Mouse (Mus musculus) granulocyte monocyte progenitor cell, adult 5-6 weeks (primary cell): ENCODE measurements at regions not wholly inside any gene's neighbourhood (a gene's known extent, or its start where the extent isn't known, plus 50 kb on each side); places are given as distances from the start of the nearest gene placed in this dataset.

ENCODE experiments used
- ATAC-seq: replicated peaks from 2 replicates; pipeline ENCODE4 v1.8.0; 2016; ENCODE audit warnings: mild to moderate bottlenecking, moderate TSS enrichment, inconsistent platforms; ENCODE audit not compliant: poor library complexity, severe bottlenecking

GRCm38 (mm10) chr8:26829313-26829712 is 147.8 kb upstream of the Zfp703 start:
- ATAC-seq: no peak

GRCm38 (mm10) chr8:26831148-26831547 is 146.0 kb upstream of the Zfp703 start:
- peak; percentile 46 for ATAC-seq

- no peak for ATAC-seq
Measured at GRCm38 (mm10) chr8:26831790-26832189, 145.3 kb upstream of the Zfp703 start.

GRCm38 (mm10) chr8:26832546-26832945 is 144.6 kb upstream of the Zfp703 start:
- no peak for ATAC-seq

GRCm38 (mm10) chr8:26833297-26833696 is 143.8 kb upstream of the Zfp703 start:
- ATAC-seq: no peak

- ATAC-seq: no peak
Measured at GRCm38 (mm10) chr8:26833784-26834183, 143.3 kb upstream of the Zfp703 start.

- ATAC-seq: no peak
Measured at GRCm38 (mm10) chr8:26834604-26835003, 142.5 kb upstream of the Zfp703 start.

- ATAC-seq: no peak
Measured at GRCm38 (mm10) chr8:26835076-26835475, 142.0 kb upstream of the Zfp703 start.

- peak; percentile 83 for ATAC-seq
Measured at GRCm38 (mm10) chr8:26835616-26836015, 141.5 kb upstream of the Zfp703 start.

GRCm38 (mm10) chr8:26836552-26836951 is 140.6 kb upstream of the Zfp703 start:
- no peak for ATAC-seq

- no peak for ATAC-seq
Measured at GRCm38 (mm10) chr8:26840286-26840685, 136.8 kb upstream of the Zfp703 start.

- no peak for ATAC-seq
Measured at GRCm38 (mm10) chr8:26840745-26841680, 136.1 kb upstream of the Zfp703 start.

GRCm38 (mm10) chr8:26843714-26844113 is 133.4 kb upstream of the Zfp703 start:
- no peak for ATAC-seq

- ATAC-seq: 0 out of 2 replicates have a peak, but pooled peaks have one; percentile 7
Measured at GRCm38 (mm10) chr8:26844132-26844808, 132.9 kb upstream of the Zfp703 start.

- ATAC-seq: no peak; the same call in 1 of the 2 replicates
Measured at GRCm38 (mm10) chr8:26844809-26845143, 132.3 kb upstream of the Zfp703 start.

GRCm38 (mm10) chr8:26845481-26846194 is 131.5 kb upstream of the Zfp703 start:
- ATAC-seq: no peak

GRCm38 (mm10) chr8:26847009-26847408 is 130.1 kb upstream of the Zfp703 start:
- peak; percentile 57 for ATAC-seq

- ATAC-seq: no peak
Measured at GRCm38 (mm10) chr8:26848098-26848772, 128.9 kb upstream of the Zfp703 start.

GRCm38 (mm10) chr8:26848955-26849684 is 128.0 kb upstream of the Zfp703 start:
- no peak for ATAC-seq
